Mouse (Mus musculus): ENCODE measurements around the gene Tsku. TPM values are rescaled to one million over a fixed set of nuclear protein-coding genes. Genes with fewer than 3 reads are reported as not detected.

Gene Tsku
- total RNA-seq (2021), result 1 to 10 TPM; 2.9 to 3.4 TPM
- long read RNA-seq, experiment 1, partial matches to known transcripts, result 0 of 2 reads
- long read RNA-seq, experiment 1, other reads (novel, unspliced or antisense), result 1 of 2 reads
- long read RNA-seq, experiment 2, partial matches to known transcripts, result 0 of 4 reads
- long read RNA-seq, experiment 2, other reads (novel, unspliced or antisense), result 0 of 4 reads

DNA sequence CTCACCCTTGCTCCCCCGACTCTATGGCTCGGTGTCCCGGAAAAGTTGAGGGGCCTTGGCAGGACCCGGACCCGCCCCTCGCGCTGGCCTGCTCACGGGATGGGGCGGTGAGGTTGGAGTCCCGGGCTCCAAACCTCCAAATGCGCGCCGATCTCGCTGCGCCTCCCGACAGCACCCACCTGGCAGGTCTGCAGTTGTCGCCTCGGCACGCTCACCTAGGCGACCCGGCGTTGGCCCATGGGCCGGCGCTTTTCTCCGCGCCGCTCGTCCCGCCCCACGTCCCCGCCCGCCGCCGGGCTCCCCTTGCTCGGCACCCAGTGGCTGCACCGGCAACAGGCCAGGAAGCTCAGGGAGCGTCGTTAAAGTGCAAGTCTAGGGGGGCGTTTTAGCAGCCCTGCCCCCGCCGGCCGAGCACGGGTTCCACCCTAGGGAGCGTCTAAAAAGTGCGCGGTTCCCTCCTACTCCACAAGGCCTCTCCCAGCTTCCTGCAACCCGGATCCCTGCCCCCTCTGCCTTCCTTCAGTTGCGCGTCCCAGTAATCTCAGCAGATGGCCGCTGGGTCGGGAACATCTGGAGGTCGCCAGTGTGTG lies at the start of gene Tsku:
Tsku (minus strand) TSS at position 266 of the 590 bp plus-strand sequence.
- intact Hi-C loops (cut with DNase I), result no loop called here

DNA sequence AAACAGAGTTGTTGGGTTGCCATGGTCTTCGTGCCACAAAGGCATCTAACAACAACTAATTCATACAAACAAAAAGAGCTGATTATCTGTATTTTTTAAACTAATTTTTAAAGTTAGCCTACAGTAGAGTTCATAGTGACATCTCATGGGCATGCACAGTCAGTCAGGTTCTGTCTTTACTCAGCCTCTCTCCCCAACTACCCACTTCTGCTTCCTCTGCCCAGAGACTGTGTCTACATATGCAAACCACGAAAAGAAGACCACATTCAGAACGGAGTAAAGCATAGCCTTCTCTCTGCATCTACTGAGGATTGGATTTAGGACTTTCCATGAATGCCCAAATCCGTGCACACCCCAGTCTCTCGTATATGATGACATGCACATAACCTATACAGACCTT lies 46.5 kb upstream of the Tsku start:
- Histone ChIP-seq H3K4me3 (no peak overlapping the region), H3K27ac (no peak overlapping the region)
- DNase-seq (ENCODE audit: extremely low spot score in 1 of 2, low spot score in 2 of 2), result no peak
- intact Hi-C loops (cut with DNase I), result no loop called here
- no peak for TF ChIP-seq CTCF (IDR thresholded peaks at IDR 0.05)

More for the DNA sequence above, at the start of gene Tsku:
- Histone ChIP-seq H3K27ac (no peak within 1 kb of the TSS; the same call in 1 of the 2 replicates), H3K4me3 (peak within 1 kb of the TSS; percentile 57)
- DNase-seq (ENCODE audit: extremely low spot score in 1 of 2, low spot score in 2 of 2), result peak; percentile 78 to 82
- TF ChIP-seq CTCF (IDR thresholded peaks at IDR 0.05), result no peak

DNA sequence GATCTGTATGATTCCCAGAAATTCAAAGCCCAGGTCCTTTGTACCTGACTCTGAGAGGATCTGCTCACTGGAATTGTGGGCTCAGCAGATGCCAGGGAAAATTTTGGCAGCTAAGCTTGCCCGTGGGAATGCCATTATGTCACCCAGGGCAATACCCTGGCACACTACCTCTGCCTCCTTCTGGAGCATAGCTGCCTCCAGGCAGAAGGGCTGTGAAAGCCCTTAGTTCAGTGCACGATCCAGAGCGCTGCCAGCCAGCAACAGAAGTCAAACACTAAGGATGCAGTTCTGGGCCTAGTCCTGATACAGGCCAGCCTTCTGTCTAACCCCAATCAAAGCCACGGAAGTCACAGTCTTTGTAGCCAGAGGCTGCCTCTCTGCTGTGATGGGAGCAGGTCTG lies 42.9 kb upstream of the Tsku start:
- intact Hi-C loops (cut with DNase I), result no loop called here
- no peak overlapping the region for H3K27ac ChIP-seq
- no peak for DNase-seq (ENCODE audit: extremely low spot score in 1 of 2, low spot score in 2 of 2)

DNA sequence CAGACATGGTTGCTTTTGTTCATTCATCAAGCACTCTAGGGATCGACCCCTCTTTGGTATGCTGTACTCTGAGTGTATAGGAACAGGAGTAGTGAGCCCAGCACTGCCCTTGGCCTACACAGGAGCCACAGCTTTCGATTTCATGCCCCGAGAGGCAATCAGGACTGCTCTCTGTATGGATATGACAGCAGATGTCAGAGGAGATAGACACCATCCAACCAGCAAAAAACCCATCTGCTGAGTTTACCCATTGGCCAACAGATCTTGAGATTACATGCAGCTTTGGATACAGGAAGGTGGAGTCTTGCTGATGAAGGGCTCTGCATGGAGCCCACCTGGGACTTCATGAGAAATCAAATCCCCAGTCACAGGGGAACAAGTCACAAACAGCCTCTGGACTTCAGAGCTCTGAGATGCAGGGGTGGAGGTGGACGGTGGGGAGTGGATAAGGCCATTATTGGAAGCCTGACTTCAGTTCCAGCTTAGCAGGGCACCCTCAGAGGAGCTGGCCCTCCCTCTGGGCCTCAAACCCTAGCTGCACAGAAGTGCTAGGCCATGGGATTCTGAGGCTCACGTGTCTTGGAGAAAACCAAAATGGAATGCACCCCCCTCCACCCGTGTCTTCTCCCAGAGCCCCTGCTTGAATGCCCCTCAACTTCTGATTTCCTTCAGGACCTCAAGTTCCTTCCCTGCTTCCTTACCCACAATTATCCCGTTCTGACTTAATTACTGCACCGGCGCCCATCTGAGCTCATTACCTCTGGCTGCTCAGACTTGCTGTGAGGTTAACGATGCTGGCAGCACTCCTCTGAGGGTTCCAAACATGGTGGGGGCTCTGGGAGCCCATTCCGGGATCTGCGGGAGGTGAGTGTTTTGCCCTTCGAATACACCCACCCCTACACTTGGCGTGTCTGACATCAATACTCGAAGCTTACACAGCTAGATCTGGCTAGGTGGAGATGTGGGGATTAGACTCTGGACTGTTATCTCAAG lies 41.8 kb upstream of the Tsku start:
- no peak for TF ChIP-seq CTCF (IDR thresholded peaks at IDR 0.05)
- intact Hi-C loops (cut with DNase I), result no loop called here
- DNase-seq (ENCODE audit: extremely low spot score in 1 of 2, low spot score in 2 of 2), result no peak
- no peak overlapping the region for H3K27ac ChIP-seq
- no peak overlapping the region for H3K4me3 ChIP-seq

More for the DNA sequence above, 42.9 kb upstream of the Tsku start:
- H3K4me3 ChIP-seq, result no peak overlapping the region
- no peak for TF ChIP-seq CTCF (IDR thresholded peaks at IDR 0.05)

DNA sequence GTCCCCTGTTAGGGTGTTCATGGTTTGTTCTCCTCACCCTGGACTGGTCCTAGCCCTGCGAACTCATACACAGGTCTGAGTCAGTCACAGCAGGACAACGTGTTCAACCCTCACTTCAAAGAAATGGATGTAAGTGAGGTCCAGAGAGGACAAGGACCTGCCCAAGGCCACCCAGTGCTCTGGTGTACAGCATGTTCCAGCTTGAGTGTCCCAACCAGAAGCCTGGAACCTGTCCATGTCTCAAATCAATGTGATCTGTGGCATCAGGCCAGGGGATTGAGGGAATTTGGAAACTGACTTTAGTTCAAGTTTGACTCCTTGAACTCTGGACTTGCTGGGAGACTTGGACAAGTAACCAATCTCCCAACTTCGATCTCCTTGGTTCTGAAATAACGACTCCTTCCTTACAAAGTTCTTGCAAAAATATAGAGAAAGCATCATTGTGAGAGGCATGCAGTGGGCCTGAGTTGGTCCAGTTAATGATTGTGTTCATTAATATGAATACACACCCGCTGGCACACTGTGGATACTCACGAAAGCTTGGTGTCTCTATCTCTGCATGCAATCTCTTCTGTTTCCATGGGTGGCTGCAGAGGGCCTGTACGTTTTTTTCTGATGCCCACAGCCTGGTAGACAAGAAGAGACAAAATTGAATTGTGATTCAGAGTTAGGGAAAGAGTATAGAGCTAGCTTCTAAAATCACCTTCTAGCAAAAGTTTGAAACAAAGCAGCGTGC lies 31.5 kb upstream of the Tsku start:
- no peak for TF ChIP-seq CTCF (IDR thresholded peaks at IDR 0.05)
- H3K27ac ChIP-seq, result no peak overlapping the region
- no peak overlapping the region for H3K4me3 ChIP-seq
- intact Hi-C loops (cut with DNase I), result no loop called here
- DNase-seq (ENCODE audit: extremely low spot score in 1 of 2, low spot score in 2 of 2), result no peak

DNA sequence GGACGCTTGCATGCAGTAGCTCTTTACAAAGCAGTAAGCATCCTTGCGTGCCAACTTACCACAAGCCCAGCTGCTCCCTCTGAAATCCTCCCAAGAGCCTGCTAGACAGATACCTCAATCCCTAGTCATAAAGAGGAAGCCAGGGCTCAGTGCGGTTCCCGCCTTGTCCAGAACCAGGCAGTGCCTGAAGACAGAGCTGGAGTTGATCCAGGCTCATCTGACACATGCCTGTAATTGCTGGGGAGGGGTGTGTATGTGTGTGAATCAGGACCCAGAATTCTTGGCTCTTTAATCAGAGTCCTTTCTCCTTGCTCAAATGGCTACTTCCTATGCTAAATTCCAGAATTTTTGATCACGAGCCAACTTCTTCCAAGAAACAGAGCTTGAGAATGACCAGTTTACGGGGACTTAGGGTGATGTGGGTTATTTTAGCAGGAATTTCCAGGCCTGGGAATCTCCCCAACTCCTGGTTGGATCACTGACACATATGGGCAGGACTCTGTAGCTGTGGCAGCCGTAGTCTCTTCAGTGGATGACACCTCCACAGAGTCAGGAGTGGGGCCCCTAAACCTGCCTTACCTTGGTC lies 30.3 kb upstream of the Tsku start:
- TF ChIP-seq CTCF (IDR thresholded peaks at IDR 0.05), result no peak
- DNase-seq (ENCODE audit: extremely low spot score in 1 of 2, low spot score in 2 of 2), result no peak
- no peak overlapping the region for H3K27ac ChIP-seq
- intact Hi-C loops (cut with DNase I), result no loop called here
- H3K4me3 ChIP-seq, result no peak overlapping the region

DNA sequence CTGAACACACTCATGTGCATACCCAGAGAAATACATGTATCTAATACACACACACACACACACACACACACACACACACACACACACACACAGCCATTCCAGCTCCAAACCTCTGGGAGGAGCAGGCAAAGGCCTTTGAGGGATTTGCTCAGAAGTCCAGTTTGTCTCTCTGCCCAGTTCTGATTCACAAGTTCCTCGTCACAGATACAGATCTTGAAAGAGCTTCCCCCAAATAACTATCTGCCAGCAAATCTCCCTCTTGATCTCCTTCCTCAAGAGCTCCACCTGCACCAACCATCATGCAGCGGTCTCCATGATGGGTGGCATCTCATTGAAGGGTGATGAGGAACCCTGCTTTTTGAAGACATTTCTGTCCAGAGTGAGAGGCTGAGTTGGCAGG lies 29.4 kb upstream of the Tsku start:
- H3K4me3 ChIP-seq, result no peak overlapping the region
- H3K27ac ChIP-seq, result no peak overlapping the region
- no peak for DNase-seq (ENCODE audit: extremely low spot score in 1 of 2, low spot score in 2 of 2)
- intact Hi-C loops (cut with DNase I), result no loop called here
- TF ChIP-seq CTCF (IDR thresholded peaks at IDR 0.05), result no peak

DNA sequence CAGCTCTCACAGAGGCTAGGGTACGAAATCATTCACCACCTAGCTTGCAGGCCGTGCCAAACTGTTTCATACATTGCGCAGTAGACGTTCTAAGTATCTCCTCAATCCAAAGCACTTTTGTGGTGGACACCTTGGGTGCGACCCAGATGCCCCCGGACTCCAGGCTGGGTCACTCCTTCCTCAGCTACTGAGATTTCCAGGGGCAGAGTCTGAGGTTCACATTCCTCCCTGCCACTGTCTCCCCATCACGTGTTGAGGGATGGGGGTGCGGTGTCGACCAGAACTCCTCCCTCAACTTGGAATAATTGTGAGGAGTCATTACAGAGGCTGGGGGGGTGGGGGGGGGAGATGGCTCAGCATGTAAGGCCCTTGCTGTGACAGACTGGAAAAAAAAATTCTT lies 28.5 kb upstream of the Tsku start:
- no peak for DNase-seq (ENCODE audit: extremely low spot score in 1 of 2, low spot score in 2 of 2)
- Histone ChIP-seq H3K27ac (no peak overlapping the region), H3K4me3 (no peak overlapping the region)
- TF ChIP-seq CTCF (IDR thresholded peaks at IDR 0.05), result no peak
- intact Hi-C loops (cut with DNase I), result no loop called here

DNA sequence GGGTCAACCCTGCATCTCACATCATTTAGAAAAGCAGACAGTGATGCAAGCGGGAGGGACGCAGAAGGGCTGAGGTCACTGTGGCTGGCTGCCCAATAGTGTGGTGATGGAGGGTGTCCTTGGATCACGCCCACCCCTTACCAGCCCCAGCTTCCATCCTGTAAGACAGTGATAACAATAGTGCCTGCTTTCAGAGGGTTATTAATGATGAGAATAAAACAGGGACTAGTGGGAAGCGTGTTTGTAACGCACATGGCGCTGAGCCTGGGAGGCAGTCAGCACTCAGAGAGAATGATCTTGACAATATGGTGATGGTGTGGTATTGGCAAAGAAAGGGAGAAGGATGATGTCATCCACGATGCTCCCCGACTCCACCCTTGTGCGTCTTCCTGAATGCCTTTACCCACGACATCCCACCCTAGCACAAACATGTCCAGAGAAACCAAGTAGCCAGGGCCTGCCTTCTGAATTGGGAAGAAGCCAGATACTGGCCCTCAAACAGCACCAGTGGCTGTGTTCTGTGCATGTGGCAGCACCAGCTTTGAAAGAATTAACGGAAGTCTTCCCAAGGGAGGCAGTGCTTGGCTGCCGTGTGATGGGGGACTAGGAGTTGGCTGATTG lies 27.9 kb upstream of the Tsku start:
- intact Hi-C loops (cut with DNase I), result no loop called here
- no peak for TF ChIP-seq CTCF (IDR thresholded peaks at IDR 0.05)
- Histone ChIP-seq H3K4me3 (no peak overlapping the region), H3K27ac (no peak overlapping the region)
- DNase-seq (ENCODE audit: extremely low spot score in 1 of 2, low spot score in 2 of 2), result no peak

DNA sequence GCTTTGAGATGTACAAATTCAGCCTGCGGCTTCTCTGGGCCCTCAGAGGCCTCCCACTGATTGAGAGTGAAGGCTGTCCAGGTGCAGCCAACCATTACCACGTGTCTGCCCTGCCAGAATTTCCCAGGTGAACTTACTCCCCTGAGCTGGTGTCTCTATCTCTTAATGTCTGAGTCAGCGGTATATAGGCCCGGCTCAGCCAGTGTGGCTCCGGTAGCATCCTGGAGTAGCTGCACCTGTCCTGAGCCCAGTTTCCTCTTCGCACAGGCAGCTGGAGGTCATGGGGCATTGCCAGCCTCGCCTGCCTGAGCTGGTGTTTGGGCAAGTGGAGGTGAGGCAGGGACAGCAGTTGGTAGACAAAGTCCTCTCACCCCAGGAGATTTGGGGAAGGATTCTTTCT lies 26.1 kb upstream of the Tsku start:
- TF ChIP-seq CTCF (IDR thresholded peaks at IDR 0.05), result no peak
- intact Hi-C loops (cut with DNase I), result no loop called here

DNA sequence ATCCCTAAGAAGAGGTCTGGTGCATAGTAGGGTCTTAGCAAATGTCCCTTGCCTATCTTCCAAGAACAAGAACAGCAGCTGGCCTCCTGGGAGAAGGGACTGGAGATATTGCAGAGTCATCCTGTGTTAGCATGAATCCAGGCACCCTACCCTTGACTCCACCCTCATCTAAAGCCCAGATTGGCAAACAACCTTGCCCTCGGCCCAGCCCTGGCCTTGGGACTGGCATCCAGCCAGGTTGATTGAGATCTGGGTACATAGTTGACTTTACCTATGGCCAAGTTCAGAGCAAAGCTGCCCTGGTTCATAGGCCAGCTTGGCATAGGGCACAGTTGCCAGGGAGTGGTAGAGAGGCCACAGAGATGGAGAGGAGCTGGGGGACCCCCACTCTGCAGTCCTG lies 24.0 kb upstream of the Tsku start:
- intact Hi-C loops (cut with DNase I), result no loop called here
- Histone ChIP-seq H3K27ac (no peak overlapping the region), H3K4me3 (no peak overlapping the region)
- no peak for DNase-seq (ENCODE audit: extremely low spot score in 1 of 2, low spot score in 2 of 2)
- no peak for TF ChIP-seq CTCF (IDR thresholded peaks at IDR 0.05)

More for the DNA sequence above, 26.1 kb upstream of the Tsku start:
- Histone ChIP-seq H3K4me3 (no peak overlapping the region), H3K27ac (no peak overlapping the region)
- DNase-seq (ENCODE audit: extremely low spot score in 1 of 2, low spot score in 2 of 2), result no peak

Data from left cerebral cortex, adult 2 months (tissue).